Mouse (Mus musculus) left cerebral cortex, postnatal 36 days (tissue): Measurements from ENCODE around the gene Jph2. TPM values are rescaled to one million over a fixed set of nuclear protein-coding genes. Genes with fewer than 3 reads are reported as not detected.

ENCODE experiments used
- DNase-seq, 2 experiments: peaks; one replicate each; pipeline ENCODE4 v3.0.0; 2021 to 2022; ENCODE audit warnings: low spot score in 2 of 2, mixed read lengths in 1 of 2
- intact Hi-C: fragments of 180-260 bp; cut with DNase I; formaldehyde crosslinking; loops from one replicate; pipeline ENCODE4 v1.15.1; 2025
- total RNA-seq, 2 experiments: library from RNA; stranded (reverse); gene quantifications; 2 replicates each; pipeline ENCODE4 v1.2.3; 2021

Gene Jph2
- total RNA-seq, 2 experiments from 2014 or later, result 0.49 to 0.59 TPM

DNA sequence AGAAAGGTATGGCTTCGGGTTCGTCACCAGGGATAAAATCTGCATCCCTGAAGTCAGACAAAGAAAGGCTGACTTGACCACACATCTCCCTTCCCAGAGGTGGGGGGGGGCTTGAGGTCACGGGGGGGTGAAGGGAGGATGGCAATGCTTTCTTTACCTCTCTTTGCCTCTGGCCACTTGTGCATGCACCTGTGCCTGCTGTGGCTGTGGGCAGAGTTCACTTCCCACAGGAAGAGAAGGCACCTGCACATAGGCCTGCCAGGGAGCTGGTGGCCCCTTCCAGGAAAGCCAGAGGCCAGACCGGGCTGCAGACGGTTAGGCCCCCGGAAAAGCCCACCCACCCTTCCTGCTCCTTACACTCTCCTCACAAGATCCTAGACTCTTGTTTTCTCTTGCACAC lies 66.4 kb downstream of the Jph2 start:
- intact Hi-C loops, result loop anchor here (1.0 to 5.0 kb wide), 4 partner anchors 124 to 409 kb away; no protein-coding TSS in a partner anchor
- DNase-seq, result no peak

DNA sequence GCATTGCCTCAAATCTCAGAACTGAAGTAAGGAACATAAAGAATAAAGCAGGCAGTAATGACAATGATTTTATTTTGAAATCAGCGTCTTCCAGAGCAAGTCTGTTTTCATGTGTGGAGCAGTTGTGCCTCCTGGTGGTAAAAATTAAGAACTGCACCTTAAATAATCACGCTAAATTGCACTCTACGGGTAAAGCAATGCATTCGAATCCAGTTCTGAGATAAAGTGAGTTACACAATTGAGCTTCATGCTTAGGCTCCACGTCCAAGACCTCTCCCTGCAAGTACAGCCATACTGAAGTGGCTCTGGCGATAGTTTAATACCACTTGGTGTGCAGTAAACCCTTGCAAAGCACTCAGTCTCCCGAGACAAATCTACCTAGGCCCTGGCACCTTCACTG lies 67.1 kb downstream of the Jph2 start:
- DNase-seq, result peak in 1 of 2 experiments; percentile 45
- intact Hi-C loops, result loop anchor here (1.0 to 5.0 kb wide), 5 partner anchors 123 to 408 kb away; no protein-coding TSS in a partner anchor

DNA sequence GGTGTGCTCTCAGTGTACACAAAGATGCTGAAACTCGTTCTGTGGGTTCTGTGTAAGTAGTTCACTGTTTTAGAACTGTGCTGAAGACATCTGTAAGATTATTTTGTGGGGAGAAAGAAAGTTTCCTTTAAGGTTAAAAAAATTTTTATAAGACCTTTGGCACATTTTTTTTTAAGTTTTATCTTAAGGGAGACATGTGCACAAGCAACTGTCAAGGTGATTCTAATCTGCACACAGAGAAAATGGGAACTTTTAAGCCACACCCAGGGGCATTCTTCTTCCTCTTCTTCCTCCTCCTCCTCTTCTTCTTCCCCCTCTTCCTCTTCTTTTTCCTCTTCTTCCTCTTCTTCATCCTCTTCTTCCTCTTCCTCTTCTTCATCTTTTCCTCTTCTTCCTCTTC lies 74.6 kb downstream of the Jph2 start:
- DNase-seq, result no peak
- intact Hi-C loops, result no loop called here

DNA sequence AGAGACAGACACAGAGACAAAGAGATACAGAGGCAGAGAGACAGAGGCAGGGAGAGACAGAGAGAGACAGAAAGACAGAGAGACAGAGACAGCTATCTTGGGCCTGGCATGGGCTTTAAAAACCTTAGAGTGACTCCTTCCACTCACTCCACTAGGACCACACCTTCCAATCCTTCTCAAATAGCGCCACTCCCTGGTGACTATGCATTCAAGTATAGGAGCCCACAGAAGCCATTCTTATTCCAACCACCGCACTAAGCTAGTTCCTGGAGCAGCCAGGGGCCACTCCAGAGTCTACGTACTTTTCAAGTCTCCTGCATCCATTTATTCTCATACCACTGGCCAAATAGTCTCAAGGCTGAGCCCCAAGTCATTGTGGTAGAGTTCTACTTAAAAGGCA lies 79.0 kb downstream of the Jph2 start:
- DNase-seq, result no peak
- intact Hi-C loops, result no loop called here

DNA sequence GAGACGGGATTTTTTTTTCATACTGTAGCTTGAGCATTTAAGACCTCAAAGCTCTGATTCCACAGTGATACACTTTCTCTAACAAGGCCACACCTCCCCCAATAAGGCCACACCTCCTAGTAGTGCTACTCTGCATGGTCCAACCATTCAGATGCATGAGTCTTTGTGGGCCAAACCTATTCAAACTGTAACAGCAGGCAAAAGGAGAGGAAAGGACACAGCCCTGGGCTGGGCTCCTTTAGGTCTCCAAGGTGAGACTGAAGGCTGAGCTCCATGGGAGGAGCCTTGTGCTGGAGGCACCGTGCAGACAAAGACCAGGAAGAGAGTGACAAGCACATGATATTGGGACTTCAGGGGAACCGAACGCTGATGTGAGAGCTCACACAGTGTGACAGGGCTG lies 80.5 kb downstream of the Jph2 start:
- intact Hi-C loops, result no loop called here
- no peak for DNase-seq

DNA sequence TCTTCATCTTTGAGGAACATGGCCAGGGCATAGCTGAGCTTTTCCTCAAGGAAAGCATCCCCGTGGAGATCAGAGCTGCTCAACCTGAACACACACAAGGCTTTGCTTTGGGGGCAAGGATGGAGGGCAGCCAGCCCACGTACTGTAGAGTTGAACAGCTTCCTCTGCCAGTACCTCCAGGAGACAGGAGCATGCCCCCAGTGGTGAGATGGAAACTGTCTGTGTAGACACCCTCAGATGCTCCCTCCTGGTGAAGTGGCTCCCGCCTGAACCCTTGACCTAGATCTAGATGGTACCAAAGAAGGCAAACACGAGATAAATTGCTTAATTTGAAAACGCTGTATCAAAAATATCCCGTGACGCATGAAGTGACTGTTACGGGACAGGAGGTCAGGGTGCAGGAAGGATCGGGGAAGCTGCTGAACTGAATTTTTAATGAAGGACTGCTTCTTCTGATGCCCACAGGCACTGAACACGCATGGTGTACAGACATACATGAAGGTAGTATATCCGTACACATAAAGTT lies 87.6 kb downstream of the Jph2 start:
- intact Hi-C loops, result no loop called here
- DNase-seq, result no peak

DNA sequence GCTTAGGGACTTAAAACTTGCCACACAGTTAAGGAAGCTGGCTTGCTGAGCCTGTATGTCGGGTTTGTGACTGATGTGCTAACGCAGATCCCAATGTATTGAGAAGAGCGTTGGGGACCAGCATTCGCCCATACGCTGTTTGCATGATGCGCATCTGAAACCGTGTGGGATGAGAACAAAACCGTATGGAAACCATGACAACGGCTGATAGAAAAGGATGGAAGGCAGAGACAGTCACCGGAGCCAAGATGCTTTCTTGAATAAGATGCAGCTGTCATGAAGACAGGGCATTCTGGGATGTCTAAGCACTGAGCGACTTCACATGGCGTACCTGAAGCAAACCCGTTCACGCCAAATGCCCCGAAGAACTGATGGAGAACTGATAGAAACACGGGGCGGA lies 88.4 kb downstream of the Jph2 start:
- intact Hi-C loops, result no loop called here
- DNase-seq, result peak; percentile 41 to 51

DNA sequence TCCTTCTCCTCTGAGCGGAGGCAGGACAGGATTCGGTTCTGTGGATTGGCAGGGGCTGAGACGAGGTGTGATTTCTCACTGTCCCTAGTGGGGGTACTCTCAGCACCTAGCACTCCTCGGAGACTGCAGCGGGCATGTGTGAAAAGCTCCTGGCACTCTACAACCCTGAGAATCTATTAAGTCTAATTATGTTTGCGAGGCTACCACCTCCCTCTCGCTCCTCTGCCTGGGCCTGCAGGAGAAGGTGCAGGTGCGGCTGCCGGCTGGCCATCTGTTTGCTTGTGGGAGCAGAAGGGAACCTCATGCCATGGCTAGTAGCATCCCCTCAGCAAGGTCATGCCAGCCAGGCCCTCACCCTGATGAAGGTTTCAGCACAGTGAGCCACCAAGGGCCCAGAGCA lies 94.8 kb downstream of the Jph2 start:
- no peak for DNase-seq
- intact Hi-C loops, result no loop called here

DNA sequence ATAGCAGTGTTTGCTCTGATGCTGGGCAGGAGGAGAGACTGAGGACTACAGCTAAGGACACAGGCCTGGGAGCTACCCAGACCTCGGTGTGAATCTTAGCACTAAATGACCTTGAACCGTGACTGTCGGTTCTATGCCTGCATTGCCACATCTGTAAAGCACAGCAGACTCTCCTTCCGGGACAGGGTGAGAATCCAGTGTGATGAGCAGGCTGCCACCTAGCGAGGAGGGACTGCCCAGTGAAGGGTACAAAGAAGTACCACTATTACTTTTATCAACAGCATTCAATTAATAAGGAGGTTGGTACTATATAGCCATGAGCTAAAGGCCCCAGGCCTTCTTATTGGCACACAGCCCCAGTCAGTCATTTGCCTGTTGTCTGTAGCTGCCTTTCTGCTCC lies 96.2 kb downstream of the Jph2 start:
- intact Hi-C loops, result no loop called here

DNA sequence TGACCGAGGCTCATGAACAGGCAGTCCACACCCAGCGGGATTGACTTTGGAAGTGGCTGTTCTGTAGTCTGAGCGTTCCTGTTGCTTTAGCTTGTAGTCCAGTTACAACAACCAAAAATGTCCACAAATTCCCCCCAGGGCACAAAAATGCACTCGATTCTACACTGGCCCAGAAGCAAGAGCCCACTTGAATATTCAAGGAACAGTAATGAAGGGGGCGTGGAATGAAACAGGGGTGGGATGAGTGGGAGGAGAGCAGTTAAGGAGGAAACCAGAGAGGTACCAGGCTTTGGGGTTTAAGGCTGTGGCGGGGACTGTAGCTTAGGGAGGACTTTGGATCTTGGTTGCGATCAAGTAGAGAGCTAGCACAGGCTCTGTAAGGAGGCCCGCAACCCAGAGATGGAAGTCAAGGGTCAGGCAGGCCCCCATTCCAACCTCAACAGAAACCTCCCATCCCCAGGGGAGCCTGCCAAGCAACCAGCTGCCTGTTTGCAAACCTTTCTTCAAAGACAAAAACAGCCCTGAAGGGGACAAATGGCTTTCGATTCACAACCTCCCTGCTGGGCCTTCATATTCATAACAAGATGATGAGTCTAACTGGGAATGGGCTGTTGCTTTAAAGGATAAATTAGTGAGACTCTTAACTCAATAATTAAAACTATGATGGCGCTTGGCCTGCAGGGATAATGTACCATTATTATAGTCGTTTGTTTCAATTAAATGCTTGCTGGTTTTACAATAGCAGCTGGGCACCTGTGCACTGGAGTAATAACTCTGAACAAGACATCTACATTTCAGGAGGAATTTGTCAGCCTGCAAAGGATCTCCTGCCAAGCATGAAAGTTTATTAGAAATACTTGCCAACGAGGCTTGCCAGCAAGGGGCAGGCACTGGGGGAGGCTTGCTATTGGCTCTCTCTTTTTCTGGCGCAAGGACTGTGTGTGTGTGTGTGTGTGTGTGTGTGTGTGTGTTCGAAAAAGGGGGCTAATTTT lies 97.4 kb downstream of the Jph2 start:
- no peak for DNase-seq
- intact Hi-C loops, result no loop called here

More for the DNA sequence above, 96.2 kb downstream of the Jph2 start:
- DNase-seq, result no peak

DNA sequence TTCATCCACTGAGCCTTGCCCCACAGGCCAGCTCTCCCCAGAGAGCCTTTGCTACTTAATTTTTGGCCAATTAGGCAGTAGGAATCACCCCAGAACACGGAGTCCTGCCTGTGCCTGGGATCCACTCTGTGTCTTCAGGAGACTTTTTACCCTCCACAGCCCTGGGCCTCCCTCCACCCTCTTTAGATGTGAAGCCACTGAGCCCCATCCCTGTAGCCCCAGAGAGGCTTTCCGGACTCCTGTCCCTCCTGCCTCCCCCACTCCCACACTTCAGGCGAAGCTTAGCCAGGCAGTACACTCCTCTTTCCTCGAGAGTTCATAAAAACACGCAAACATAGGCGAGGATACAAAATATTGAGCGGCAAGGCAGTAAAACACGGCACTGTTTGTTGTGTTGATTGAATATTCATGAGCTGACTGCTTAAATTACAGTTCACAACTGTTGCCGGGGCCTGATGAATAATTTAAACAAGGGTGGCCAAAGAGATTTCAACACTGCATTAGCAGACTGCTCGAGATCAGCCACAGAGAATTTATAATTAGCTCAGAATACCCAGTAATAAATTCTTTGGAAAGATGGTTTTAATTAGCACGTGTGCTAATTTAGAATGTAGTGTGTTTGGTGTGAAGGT lies 100.7 kb downstream of the Jph2 start:
- no peak for DNase-seq
- intact Hi-C loops, result loop anchor here (5.0 kb wide), 1 partner anchor 60 kb away; no protein-coding TSS in a partner anchor

DNA sequence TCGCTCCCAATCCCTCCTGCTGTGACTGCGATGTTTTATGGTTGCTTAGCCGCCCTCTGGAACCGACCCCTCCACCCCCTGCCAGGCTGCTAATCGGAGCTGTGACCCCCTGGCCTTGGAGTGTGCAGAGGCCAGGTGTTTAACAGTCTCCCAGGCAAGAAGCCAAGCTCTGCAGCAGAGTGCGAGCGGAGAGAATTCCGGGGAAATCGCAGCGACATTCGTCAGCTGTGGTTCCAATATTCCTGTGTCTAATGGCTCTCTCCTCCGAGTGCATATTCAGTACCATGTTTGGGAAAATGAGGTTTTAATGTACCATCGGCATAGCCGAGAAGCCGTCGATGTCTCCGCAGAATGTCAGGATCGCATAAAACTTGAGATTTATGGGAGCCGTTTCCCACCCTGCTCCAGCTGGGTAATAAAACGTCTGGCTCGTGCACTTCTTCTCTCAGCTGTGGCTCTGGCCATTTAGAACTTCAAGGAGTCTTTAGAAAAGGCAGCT lies 108.9 kb downstream of the Jph2 start:
- no peak for DNase-seq
- intact Hi-C loops, result no loop called here

Other genes with a start within 250 kb of the Jph2 start
- gene Tox2, start 194.9 kb downstream of the Jph2 start, total RNA-seq, result 10 to 100 TPM; 28.2 to 31.0 TPM
- gene Oser1, start 26.7 kb upstream of the Jph2 start, total RNA-seq, result 10 to 100 TPM; 24.3 to 25.0 TPM
- gene Gdap1l1, start 40.5 kb upstream of the Jph2 start, total RNA-seq, result 10 to 100 TPM; 72.6 to 73.9 TPM
- gene Fitm2, start 74.6 kb upstream of the Jph2 start, total RNA-seq, result 10 to 100 TPM; 18.8 to 19.3 TPM
- gene R3hdml, start 94.3 kb upstream of the Jph2 start, total RNA-seq, result not detected
- gene Hnf4a, start 108.8 kb upstream of the Jph2 start, total RNA-seq, result not detected
- gene Ttpal, start 204.3 kb upstream of the Jph2 start, total RNA-seq, result 10 to 100 TPM; 63.0 to 70.7 TPM
- 100 to 1,000 TPM; 224 to 251 TPM for gene Serinc3, start 247.1 kb upstream of the Jph2 start, total RNA-seq